Mouse (Mus musculus): ENCODE data around the gene Slc25a25.

The Slc25a25 gene

GRCm38 (mm10) chr2:32407144-32407824 lies 44.0 kb downstream of the Slc25a25 start:
- DNase-seq (ENCODE audit: low spot score in 2 of 2), result no peak

- peak; percentile 96 to 97 for DNase-seq (ENCODE audit: low spot score in 2 of 2)
These were observed 46.6 kb downstream of the Slc25a25 start for GRCm38 (mm10) chr2:32404663-32405062.

GRCm38 (mm10) chr2:32396695-32397094 lies 54.5 kb downstream of the Slc25a25 start:
- no peak for DNase-seq (ENCODE audit: low spot score in 2 of 2)

GRCm38 (mm10) chr2:32395946-32396621 lies 55.2 kb downstream of the Slc25a25 start:
- peak in 1 of 2 experiments; percentile 86 for DNase-seq (ENCODE audit: low spot score in 2 of 2)

GRCm38 (mm10) chr2:32395484-32395945 lies 55.7 kb downstream of the Slc25a25 start, which contains the start of gene Ptges2:
TSS of gene Ptges2 (plus strand) at chr2:32395896.
- DNase-seq (ENCODE audit: low spot score in 2 of 2), result peak; percentile 81 to 84

- no peak for DNase-seq (ENCODE audit: low spot score in 2 of 2)
These were observed 56.3 kb downstream of the Slc25a25 start for GRCm38 (mm10) chr2:32394973-32395372.

- no peak for DNase-seq (ENCODE audit: low spot score in 2 of 2)
These were observed 59.2 kb downstream of the Slc25a25 start for GRCm38 (mm10) chr2:32392063-32392462.

GRCm38 (mm10) chr2:32390871-32391270 lies 60.4 kb downstream of the Slc25a25 start:
- DNase-seq (ENCODE audit: low spot score in 2 of 2), result no peak

GRCm38 (mm10) chr2:32389157-32389556 lies 62.1 kb downstream of the Slc25a25 start:
- DNase-seq (ENCODE audit: low spot score in 2 of 2), result no peak

GRCm38 (mm10) chr2:32387706-32388490 lies 63.3 kb downstream of the Slc25a25 start, which contains the start of gene Lcn2:
TSS of gene Lcn2 (minus strand) at chr2:32388252.
- DNase-seq (ENCODE audit: low spot score in 2 of 2), result no peak

GRCm38 (mm10) chr2:32382689-32383088 lies 68.6 kb downstream of the Slc25a25 start:
- DNase-seq (ENCODE audit: low spot score in 2 of 2), result no peak

GRCm38 (mm10) chr2:32381775-32382223 lies 69.4 kb downstream of the Slc25a25 start, which contains the start of gene 1110008P14Rik:
TSS of gene 1110008P14Rik (minus strand) at chr2:32381938.
- peak; percentile 74 to 88 for DNase-seq (ENCODE audit: low spot score in 2 of 2)

GRCm38 (mm10) chr2:32381141-32381774 lies 70.0 kb downstream of the Slc25a25 start:
- DNase-seq (ENCODE audit: low spot score in 2 of 2), result no peak

- DNase-seq (ENCODE audit: low spot score in 2 of 2), result no peak
These were observed 71.2 kb downstream of the Slc25a25 start for GRCm38 (mm10) chr2:32380001-32380500.

- no peak for DNase-seq (ENCODE audit: low spot score in 2 of 2)
These were observed 74.3 kb downstream of the Slc25a25 start for GRCm38 (mm10) chr2:32376963-32377362.

- no peak for DNase-seq (ENCODE audit: low spot score in 2 of 2)
These were observed 75.8 kb downstream of the Slc25a25 start for GRCm38 (mm10) chr2:32375317-32375940.

GRCm38 (mm10) chr2:32374191-32374590 lies 77.1 kb downstream of the Slc25a25 start:
- DNase-seq (ENCODE audit: low spot score in 2 of 2), result no peak

GRCm38 (mm10) chr2:32367315-32367714 lies 83.9 kb downstream of the Slc25a25 start:
- DNase-seq (ENCODE audit: low spot score in 2 of 2), result no peak

Data from frontal cortex, postnatal 25 days (tissue).